Mouse (Mus musculus): ENCODE data around the gene Krt80. TPM values are rescaled to one million over a fixed set of nuclear protein-coding genes. Genes with fewer than 3 reads are reported as not detected.
A peak's percentile ranks its signal among the peaks of the same experiment; 100 is the strongest.

Krt80 gene
- total RNA-seq, 2 experiments from 2014 or later, result not detected

DNA sequence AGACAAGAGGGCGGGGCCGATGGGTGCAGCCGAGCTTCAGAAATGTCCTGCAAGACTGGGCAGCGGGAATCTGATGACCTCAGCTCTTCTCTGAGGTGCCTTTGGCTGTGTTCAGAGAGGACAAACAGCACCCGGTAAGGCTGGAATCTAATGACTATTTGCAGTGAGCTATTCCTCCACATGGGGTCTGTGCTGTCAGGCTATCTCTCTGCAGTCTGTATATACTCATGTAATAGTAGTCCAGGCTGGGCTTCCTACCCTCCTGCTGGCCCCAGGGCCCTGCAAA is 6.8 kb upstream of the Krt80 start:
- no peak for ATAC-seq (replicated peaks; ENCODE audit: low FRiP score, low TSS enrichment, poor library complexity, severe bottlenecking)

DNA sequence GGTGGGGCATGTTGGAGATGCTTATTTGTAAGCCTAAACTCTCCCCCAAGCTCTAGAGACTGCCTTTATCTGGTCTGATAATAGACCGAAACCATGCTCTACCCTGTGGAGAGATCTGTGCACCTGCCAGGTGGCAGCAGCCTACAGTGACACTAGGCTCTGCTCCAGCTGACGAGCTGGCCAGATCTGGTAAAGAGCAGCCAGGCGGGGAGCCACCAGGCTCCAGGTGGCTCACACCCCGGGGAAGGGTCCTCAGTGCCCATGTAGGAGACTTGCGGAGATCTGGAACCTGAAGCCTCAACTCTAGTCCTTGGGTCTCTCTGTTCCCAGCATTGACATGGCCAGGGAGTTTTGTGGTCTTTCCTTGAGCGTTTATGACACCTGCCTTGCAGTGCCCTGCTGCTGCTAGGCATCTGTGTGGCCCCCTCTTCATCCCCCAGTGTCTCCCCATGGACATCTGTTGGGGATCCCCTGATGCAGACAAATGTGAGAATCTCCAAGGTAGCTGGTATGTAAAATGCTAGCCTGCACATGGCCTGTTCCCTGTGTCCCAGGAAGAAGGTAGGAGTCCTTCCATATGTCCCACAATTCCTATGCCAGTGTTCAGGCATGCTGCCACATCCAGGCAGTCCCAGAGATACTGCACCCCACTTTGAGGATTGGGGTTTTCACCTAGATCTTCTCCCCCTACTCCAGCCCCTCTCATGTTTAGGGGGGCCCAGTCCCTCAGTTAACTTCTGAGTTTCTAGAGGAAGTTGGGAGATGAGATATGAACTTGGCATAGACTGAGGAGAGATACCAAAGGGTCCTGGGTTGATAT is 6.2 kb upstream of the Krt80 start:
- no peak for ATAC-seq (replicated peaks; ENCODE audit: low FRiP score, low TSS enrichment, poor library complexity, severe bottlenecking)

DNA sequence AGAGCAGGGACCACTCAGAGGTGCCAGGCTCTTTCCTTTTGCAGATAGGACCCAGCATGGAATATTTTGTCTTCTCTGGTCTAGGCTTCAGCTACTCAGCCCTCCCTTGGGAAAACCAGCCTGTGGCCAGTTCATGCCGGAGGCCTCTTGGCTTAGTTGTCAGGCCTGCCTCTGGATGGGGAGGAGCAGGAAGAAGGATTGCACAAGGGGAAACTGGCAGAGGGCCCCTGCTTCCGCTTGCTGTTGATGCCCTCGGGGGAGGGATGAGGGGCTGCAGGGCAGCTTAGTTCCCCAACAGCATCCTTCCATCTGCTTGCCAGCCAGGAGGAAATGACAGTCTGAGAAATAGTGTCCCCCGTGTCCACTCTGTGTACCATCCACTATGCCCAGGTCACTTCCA is 4.9 kb upstream of the Krt80 start:
- ATAC-seq (replicated peaks; ENCODE audit: low FRiP score, low TSS enrichment, poor library complexity, severe bottlenecking), result no peak

DNA sequence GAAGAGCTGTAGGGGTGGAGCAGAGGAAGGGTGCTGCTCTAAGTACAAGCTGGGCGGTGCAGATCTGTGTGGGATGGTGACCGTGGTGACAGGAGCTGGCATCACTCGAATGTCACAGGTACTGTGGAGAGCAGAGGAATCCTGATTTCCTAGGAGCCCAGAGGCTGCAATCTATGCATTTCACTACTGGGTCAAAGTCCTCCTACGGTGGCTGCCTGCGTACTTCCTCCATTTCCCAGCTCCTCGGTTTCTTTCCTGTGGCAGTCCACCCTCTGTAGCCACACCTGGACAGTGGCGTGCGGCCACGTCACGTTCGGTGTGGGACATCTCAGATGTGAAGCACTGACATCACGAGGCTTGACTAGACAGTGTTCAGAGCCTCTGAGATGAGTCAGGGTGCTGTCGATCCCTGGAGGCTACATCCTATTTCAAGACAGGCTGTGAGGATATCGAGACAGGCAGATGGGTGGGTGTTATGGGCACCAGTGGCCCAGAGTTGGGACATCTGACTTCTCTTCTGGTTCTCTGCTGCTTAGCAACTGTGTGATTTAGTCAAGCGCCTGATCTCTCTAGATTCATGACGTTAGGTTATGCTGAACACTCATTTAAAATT is 3.4 kb upstream of the Krt80 start:
- ATAC-seq (replicated peaks; ENCODE audit: low FRiP score, low TSS enrichment, poor library complexity, severe bottlenecking), result no peak

DNA sequence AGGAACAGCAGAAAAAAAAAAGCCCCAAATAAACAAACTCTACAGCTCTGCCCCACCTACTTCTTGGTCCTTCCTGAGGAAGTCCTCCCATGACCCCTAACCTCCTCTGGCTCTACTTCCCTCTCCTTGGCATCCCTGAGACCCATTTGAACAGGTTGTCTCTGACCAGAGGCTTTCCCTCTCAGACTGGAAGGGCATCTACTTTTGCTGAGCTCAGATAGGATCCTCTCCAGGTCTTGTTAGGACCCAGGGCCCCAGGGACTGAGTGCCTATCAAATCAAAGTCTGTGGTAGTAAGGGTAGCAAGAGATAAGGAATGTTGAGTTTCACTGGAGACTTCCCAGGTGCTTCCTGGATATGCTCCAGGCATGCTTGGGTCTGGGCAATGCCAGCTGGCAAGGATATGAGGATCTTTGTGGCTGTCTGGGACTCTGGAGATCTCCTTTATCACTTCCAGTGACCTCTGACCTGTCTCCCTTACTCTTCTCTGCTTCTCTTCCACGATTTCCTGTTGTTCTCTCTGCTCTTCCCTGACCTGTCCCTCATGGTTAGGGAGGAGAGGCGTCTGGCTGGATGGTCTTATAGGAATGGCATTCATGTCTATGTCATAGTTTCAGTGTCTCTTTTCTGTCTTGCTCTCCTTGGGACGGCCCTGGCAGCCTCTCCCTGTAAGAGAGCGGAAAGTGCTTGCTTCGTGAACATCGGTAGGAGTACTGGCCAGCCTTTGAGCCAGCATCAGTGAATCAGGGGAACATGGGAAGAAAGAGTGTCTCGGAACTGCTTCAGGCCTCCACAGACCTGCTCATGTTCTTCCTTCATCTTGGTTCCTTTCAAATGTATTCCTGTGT is 2.4 kb upstream of the Krt80 start:
- ATAC-seq (replicated peaks; ENCODE audit: low FRiP score, low TSS enrichment, poor library complexity, severe bottlenecking), result no peak

DNA sequence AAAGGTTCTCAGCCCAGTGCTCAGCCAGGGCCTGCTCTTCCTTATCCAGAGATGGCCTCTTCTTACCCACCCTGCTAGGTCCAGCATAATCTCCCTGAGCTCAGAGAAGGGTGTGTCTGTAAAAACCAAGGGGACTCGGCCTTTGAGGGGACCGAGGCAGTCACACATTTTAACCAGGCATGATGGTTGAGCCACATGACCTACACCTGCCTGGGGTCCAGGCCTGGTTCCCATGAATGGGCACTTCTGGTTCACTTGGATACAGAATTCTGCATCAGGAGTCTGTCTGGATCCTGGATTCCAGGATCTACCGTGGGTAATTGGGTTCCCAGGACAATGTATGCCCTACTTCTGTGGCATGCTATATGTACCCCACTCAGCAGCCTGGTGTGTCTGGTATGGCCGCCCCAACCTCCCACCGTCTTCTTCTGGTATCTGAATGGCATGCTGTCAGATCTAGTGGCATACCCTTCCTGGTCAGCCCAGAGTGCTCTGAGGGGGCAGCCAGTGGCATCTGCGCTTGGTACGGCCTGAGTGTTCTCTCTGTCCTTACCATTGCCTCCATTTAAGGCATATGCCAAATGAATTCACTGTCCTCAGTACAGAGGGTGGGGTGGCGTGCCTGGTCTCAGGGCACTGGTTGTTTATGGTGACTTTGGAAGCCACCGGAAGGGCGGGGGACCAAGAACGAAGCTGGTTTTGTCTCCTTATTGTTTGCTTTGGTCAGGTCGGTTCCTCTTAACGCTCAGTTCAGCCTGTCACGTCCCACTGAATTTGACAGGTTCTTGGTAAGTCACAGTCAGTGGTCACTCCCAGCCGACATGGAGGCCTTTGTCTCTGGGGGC is 1.4 kb upstream of the Krt80 start:
- no peak for ATAC-seq (replicated peaks; ENCODE audit: low FRiP score, low TSS enrichment, poor library complexity, severe bottlenecking)

DNA sequence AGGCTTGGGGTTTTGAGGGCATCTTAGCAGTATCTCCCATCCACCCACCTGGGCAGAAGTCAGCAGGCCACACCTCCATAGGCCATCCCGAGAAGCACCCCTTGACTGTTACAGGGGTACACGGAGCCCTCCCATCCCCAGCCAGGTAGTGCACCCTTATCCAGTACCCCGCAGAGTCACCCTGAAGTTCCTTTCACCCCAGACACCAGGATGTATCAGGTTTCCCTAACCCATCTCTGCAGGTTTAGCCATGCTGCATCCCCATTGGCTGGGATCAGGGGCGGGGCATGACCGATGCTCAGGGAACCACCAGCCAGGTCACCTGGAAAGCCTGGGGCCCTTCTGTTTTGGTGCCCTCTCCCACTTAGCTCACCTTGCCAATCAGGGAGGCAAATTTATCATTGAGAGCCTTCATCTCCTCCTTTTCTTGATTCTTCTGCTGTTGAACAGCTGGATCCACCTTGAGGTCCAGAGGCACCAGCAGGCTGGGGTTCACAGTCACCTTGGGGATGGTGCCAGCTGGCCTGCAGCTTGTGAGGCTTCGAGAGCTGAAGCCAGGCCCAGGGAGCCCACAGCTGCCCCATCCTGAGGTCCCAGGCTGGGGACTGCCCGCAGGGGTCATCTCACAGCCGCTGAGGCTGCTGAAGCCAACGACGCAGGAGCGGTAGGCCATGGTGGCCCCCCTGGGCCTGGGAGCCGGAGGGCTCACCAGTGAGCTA is 421 bp downstream of the Krt80 start:
- no peak for ATAC-seq (replicated peaks; ENCODE audit: low FRiP score, low TSS enrichment, poor library complexity, severe bottlenecking)

DNA sequence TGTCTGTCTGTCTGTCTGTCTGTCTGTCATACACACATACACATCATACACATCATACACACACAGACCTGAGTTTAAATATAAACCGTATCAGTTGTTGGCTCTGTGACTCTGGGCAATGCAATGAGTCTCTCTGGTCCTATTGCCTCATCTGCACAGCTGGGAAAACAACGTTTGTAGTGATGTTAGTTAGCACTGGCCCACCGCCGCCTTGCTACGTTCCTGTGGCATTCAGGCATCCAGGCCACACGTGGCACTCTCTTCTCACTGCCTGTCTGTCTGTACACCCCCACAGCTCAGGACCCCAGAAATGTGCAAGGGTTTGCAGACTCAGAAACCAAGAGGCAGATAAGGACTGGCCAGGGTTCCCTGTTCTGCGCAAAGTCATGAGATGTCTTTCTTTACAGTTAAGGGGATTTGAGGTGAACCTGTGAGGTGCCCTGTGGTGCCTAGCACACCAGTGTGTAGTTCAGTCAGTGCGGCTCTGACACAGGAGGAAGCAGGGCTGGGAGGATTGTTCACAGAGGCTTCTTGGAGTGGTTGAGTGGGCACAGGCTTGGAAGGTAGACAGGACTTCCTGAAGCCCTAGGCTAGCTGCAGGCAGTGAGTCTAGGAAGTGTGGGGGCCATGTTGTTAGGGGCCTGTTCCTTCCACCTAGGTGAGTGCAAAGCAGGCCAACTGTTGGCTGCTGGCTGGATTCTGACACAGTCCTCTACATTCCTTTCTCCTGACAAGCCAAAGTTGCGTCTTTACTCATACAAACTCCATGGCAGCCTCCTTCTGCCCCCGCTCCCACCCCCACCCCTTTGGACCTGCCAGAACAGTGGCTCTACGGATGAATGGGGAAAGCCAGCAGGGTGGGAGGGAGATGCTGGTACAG is 1.2 kb downstream of the Krt80 start:
- no peak for ATAC-seq (replicated peaks; ENCODE audit: low FRiP score, low TSS enrichment, poor library complexity, severe bottlenecking)

DNA sequence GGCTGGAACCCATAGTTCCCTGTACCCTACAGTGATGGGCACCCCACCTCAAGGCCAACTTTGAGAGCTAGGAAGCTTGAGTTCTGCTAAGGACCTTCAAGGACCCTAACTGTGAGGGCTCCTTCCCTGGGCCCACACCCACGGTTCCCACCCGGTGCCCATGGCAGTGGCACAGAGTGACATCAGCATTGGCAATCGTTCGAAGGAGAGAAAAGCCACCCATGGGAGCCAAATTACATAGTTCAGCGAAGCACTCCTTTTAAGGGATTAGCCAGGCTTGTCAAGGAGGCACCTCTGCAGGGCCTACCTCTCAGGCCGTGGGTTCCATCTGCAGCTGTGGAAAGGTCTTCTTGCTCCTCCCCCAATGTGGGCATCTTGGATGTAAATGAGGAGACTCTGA is 1.9 kb downstream of the Krt80 start:
- no peak for ATAC-seq (replicated peaks; ENCODE audit: low FRiP score, low TSS enrichment, poor library complexity, severe bottlenecking)

DNA sequence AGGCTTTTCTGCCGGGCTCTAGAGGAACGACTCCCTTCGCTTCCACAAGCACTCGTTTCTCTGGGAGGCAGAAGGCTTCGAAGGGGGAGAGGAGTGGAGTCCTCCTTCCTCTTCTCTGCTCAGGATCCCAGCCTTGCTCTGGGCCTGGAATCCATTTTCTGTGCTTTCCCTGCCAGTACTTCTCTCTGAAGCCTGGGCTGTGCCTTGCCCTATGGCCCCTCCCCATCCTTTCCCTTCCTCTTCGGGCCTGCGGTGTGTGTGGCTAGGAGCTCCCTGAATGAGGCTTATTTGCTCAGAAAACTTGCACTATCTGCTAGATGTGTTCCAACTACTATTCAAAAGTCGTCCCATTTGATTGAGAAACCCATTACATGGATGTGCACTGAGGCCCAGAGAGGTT is 2.5 kb downstream of the Krt80 start:
- ATAC-seq (replicated peaks; ENCODE audit: low FRiP score, low TSS enrichment, poor library complexity, severe bottlenecking), result no peak

DNA sequence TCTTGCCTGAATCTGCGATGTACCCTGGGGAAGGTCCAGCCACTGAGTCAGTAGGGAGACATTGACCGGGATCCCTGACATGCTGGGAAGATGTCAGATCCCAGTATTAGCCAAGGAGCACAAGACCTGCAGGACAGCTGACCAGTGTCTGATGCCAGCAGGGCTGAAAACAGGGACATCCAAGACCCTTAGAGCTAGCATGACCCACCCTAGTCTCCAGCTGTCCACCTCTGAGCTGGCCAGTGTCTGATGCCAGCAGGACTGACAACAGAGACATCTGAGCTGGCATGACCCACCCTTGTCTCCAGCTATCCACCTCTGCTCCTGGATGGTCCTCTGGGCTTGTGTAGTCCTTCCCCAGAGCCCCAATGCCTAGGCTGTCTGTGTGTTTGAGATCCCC is 3.0 kb downstream of the Krt80 start:
- ATAC-seq (replicated peaks; ENCODE audit: low FRiP score, low TSS enrichment, poor library complexity, severe bottlenecking), result no peak

DNA sequence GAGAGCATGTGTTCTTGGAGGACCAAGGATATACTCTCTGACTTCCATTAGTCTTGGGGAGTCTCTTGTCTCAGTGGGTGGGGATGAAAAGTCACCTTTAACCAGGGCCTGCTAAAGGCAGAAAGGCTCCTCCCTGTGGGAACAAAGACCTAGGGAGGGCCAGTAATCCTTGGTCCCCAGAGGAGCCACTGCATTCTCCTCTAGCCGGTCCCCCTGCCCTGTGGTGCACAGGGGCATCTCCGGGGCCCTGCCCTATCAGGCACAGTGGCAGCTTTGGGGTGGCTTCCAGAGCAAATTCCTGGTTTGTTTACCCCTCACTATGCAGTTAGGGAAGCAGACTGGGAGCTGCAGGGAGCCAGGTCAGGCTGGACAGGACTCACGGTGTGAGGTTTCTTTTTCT is 3.5 kb downstream of the Krt80 start:
- no peak for ATAC-seq (replicated peaks; ENCODE audit: low FRiP score, low TSS enrichment, poor library complexity, severe bottlenecking)

DNA sequence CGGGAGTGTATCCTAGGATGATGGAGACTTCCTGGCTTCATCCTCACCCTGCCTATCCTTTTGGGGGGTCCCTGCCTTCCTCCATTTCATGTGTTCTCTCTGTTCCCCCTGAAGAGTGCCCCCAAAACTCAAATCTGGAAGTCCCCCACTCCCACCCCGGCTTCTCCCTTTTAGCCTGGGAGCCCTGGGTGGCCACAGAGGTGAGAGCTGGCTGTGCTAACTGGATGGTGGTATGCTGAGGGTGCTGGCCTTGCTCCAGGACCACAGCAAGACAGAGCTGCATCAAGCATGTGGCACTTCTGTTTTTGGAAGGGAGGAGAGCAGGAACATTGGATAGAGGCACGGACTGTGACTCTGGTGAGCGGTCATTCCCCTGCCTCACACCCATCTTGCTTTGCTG is 4.2 kb downstream of the Krt80 start:
- no peak for ATAC-seq (replicated peaks; ENCODE audit: low FRiP score, low TSS enrichment, poor library complexity, severe bottlenecking)

DNA sequence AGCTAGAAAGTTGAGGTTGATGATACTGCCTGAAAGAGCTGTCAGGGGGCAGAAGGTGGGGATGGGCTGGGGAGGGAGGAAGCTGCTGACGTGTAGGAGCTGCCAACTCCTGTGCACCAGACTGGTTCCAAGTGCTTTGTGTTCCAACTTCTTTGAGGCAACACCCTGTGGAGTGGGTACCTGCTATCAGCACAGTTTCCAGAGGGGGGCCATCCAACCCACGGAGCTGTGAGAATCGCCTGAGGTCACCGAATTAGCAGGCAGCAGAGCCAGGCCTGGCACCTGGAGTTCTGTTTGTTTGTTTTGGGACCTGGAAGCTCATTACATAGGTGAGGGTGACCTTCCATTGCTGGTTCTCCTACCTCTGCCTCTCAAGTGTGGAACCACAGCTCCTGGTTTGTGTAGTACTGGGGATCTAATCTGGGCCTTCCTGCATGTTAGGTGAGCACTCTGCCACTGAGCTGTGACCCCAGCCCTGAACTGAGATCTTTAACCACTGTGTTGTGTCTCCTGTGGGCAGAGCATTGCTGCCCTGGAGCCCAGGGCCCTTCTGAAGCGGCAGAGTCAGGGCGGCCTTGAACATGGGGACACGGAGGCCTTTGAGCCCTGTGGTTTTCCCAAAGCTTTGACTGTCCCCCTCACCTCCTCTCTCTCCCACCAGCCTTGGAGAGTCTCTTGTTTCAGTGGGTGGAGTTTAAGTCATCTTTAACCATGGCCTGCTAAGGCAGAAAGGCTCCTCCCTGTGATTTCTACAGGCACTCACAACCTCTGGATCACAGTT is 4.9 kb downstream of the Krt80 start:
- ATAC-seq (replicated peaks; ENCODE audit: low FRiP score, low TSS enrichment, poor library complexity, severe bottlenecking), result no peak

DNA sequence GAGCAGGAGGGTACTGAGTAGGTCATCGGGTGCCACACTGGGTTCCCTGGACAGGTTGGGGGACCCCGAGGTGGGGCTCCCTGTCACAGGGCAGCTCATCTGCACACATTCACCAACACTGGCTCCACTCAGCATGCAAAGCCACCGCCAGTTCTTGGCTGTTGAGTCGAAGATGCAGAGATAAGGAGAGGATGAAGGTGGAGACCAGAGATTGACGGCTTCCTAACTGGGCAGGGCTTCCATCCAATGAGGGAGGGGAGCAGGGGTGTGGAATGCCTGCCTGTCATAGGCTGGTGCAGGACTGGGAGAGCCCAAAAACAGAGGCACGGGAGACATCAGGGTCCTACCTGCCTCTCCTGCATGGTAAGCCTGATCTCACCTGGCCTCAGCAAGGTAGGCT is 5.5 kb downstream of the Krt80 start:
- ATAC-seq (replicated peaks; ENCODE audit: low FRiP score, low TSS enrichment, poor library complexity, severe bottlenecking), result peak; percentile 30; the same call in 1 of the 2 replicates

DNA sequence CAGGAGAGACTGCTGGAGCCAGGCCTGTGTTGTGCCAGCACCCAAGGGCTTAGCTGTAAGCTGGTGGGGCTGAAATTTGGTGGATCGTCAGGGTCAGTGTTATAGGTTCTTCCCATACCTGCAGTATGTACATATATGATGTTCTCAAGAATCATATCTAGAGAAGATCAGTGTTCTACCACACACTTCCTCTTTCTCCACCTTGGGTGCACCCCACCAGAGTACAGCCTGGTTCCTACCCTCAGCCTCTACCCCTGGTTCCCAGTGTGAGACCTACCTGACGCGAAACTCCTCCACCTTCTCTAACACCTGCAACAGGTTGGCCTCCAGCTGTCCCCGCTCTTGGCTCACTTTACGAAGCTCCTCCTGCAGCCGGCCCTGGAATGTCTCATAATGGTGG is 6.0 kb downstream of the Krt80 start:
- no peak for ATAC-seq (replicated peaks; ENCODE audit: low FRiP score, low TSS enrichment, poor library complexity, severe bottlenecking)

DNA sequence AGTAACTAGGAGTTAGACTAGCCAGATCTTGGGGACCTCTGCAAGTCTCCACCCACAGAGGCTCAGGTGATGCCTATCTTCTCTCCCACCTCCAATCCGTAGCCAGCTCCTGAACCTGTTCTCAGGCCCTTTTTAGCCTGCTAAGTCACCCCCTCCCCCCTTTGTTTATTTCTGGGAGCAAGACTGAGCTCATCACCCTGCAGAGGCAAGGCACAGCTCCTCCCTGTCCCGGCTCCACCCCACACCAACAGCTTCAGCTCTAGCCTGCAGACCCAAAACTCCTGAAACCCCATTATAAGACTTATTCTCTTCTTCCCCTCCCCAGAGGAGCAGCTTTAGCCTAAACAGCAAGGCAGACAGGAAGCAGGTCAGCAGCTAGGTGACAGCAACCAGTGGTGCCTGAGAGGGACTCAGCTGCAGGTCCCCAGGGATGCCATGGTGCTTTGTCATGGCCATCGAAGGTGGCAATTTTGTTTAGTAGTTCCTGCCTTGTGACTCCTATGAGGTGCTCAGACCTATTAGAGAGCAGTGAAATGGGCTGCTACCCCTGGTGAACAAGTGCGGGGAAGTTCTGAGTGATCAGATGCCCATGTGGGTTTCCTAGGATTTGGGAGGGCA is 7.5 kb downstream of the Krt80 start:
- ATAC-seq (replicated peaks; ENCODE audit: low FRiP score, low TSS enrichment, poor library complexity, severe bottlenecking), result no peak

Measured in megakaryocyte-erythroid progenitor cell, adult 5-6 weeks (primary cell).